Mouse (Mus musculus) kidney, postnatal 4 days (tissue): ENCODE measurements around the gene Iqgap3.

Experiments
- DNase-seq, 2 experiments: peaks; one replicate each; pipeline ENCODE4 v3.0.0; 2021; ENCODE audit warnings: mixed read lengths in 2 of 2

The Iqgap3 gene

GRCm38 (mm10) chr3:88081345-88082223, at the start of gene Iqgap3:
Gene Iqgap3, plus strand, starts transcription at chr3:88081971.
- DNase-seq = peak; percentile 92 to 94

DNA sequence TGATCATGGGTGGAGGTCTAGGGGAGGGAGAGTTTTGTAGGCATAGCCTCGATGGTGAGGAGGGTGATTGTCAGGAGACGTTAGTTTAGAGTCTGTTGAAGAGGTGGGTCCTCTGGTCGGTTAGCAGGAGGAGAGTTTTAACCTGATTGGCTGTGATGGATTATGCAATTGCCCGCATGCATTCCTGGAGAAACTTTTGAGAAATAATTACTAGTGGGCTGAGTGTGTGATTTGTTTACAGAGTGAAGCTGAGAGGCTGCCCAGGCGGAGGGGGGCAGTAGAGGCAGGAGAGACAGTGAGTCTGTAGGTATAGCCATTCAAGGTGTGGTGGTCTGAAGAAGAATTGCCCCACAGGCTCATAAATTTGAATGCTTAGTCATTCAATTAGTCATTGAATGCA, 48.3 kb upstream of the Iqgap3 start:
- no peak for DNase-seq

DNA sequence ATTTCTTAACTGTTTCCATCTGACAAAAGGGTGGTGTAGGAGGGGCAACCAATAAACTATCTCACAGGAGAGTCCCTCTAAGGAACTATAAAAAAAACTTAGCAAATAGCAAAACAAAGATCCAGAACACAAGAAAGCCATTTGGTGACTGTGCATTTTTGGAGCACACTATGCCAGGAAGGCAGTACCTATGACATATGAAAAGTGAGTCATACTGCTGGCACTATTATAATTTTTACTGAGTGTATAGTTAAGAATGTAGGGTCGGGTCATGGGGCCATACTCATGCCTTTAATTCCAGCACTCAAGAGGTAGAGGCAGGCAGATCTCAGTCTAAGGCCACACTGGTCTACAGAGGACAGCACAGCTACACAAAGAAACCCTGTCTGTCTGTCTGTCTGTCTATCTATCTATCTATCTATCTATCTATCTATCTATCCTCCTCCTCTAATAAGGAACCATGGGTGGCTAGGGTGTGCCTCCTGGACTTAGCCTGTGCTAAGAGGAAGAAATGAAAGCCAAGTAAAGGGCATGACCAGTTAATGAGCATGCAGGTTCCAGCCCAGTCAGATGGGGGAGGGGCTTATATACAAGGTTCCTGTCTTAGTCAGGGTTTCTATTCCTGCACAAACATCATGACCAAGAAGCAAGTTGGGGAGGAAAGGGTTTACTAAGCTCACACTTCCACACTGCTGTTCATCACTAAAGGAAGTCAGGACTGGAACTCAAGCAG, 46.0 kb upstream of the Iqgap3 start:
- DNase-seq = no peak

- peak; percentile 85 to 91 for DNase-seq
Measured at GRCm38 (mm10) chr3:88042661-88043421, 38.9 kb upstream of the Iqgap3 start, which contains the start of gene Gpatch4. Gene Gpatch4, plus strand, starts transcription at chr3:88043108.

- DNase-seq = no peak
Measured at GRCm38 (mm10) chr3:88049532-88049931, 32.2 kb upstream of the Iqgap3 start.

- DNase-seq = no peak
Measured at GRCm38 (mm10) chr3:88057030-88057429, 24.7 kb upstream of the Iqgap3 start.

DNA sequence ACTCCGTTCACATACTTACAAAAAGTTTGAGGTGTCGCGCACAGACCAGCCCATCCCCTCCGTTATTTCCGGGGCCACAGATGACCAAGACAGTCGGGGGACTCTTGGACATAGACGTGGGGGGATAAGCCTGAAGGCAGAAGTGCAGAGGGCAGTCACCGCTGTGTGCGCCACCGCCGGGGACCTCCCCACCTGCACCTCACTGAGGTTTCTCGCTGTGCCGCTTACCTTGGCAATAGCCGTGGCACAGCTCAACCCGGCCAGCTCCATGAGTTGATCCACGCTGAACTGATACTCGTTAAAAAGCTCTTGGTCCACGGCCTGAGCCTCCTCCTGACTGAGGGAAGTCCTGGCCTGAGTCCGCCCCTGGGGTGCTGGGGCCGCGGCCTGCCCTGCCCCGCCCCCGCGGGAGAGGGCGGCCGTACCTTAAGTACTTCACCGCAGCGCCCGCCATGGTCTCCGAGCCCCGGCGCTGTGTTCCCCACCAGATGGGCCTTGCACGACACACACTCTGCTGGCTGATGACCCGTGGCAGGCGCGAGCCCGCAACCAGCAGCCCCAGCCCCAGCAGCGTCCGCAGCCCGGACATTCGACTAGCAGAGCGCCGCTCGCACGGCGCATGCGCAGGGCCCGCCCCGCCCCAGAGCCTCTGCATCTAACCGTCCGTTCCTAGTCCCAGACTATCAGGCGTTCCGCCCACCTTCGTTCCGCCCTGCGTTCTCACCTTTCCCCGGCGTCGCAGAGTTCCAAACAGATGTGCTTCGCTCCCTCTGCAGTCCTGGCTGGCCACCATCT, 23.7 kb upstream of the Iqgap3 start, which contains the start of gene Naxe:
Gene Naxe, minus strand, starts transcription at position 594 of the 795 bp plus-strand sequence.
- DNase-seq = peak; percentile 88 to 93

- DNase-seq = no peak
Measured at GRCm38 (mm10) chr3:88068386-88068785, 13.4 kb upstream of the Iqgap3 start.

DNA sequence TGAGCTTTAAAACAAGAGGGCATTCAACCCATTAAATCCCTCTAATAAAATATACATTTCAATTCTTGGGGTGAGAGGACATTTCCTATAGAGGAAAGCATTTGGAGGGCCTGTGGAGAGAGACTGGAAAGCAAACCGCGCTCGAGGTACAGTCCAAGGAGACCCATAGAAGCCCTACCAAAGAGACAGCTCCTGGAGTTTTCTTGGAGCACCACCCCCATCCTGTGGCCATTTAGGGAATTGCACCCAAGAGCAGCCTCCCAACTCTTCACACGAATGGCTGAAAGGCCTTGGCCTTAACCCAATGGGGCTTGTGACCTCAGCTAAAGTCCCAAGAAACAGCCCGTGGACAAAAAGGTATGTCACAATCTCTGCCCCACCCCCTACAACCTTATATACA, 10.0 kb upstream of the Iqgap3 start:
- DNase-seq = peak; percentile 89 to 91

- DNase-seq = no peak
Measured at GRCm38 (mm10) chr3:88073631-88074030, 8.1 kb upstream of the Iqgap3 start.

GRCm38 (mm10) chr3:88074351-88074750, 7.4 kb upstream of the Iqgap3 start:
- DNase-seq = no peak

GRCm38 (mm10) chr3:88074766-88075165, 7.0 kb upstream of the Iqgap3 start:
- DNase-seq = no peak

DNA sequence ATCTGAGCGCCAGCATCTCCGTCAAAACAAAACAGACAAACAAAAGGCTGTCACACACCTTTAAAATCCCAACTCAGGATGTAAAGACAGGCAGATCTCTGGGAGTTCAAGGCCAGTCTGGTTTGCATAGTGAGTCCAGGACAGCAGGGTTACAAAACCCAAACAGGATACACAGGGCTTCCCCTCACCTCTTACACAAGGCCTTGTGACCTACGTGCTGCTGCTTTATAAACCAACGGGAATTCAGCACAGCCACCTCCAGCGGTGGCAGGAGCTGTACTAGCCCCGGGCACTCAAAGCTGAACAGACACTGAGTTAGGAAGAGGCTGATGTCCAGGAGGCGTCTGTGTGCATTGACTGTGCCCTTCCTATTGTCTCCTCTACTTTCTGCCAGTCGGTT, 4.3 kb upstream of the Iqgap3 start:
- no peak for DNase-seq

GRCm38 (mm10) chr3:88078204-88078603, 3.6 kb upstream of the Iqgap3 start, which contains the start of gene Ttc24:
Gene Ttc24, minus strand, starts transcription at chr3:88078304.
- DNase-seq = no peak

DNA sequence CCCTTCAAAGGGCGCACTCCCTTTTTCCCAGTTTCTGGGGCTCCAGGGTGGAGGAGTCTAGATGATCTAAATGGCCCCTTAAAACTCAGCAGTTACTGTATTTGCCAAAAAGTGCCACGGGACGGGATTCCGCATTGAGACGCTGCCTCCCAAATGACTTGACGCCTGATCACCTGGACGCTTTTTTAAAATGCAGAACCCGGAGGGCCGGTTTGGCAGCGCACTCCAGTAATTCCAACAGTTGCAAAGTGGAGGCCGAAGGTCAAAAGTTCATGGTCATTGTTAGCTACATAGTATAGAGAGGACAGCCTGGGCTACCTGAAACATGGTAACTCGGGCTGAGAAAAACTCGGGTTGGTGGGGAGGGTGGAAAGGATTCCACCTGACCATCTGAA, 450 bp downstream of the Iqgap3 start:
- DNase-seq = no peak

- DNase-seq = no peak
Measured at GRCm38 (mm10) chr3:88082663-88083062, 892 bp downstream of the Iqgap3 start.

DNA sequence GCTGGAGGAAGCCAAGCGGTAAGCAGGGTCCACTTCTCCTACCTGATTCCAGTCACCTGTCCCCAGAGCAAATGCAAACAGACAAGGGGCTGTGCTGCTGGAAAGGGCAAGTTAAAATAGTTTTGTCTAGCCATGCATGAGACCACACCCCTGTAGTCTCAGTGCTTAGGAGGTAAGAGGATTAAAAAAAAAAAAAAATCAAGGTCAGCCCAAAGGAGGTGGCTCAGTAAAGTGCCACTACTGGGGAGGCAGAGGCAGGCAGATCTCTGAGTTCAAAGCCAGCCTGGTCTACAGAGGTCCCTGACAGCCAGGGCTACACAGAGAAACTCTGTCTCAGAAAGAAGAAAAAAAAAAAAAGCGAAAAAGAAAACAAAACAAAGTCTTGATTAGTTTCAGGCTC, 2.2 kb downstream of the Iqgap3 start:
- DNase-seq = no peak

DNA sequence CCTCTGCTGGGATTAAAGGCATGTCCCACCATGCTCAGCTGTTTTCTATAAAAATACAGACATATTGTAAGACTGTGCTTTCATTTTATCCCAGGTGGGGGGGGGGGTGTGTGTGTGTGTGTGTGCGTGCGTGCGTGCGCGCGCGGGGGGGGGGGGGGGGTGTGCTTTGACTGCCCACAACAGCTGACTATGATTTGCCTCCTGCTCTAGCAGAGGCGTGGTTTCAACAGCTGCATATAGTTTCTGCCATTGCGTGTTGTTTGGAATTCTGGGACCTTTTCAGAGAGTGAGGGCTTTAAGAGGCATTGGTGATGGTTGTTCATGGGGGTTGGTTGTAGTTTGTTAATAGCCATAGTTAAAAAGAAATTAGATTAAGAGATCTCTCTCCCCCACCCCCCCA, 3.7 kb downstream of the Iqgap3 start:
- DNase-seq = no peak

- peak; percentile 26 to 35 for DNase-seq
Measured at GRCm38 (mm10) chr3:88087688-88088087, 5.9 kb downstream of the Iqgap3 start.

GRCm38 (mm10) chr3:88090106-88090505, 8.3 kb downstream of the Iqgap3 start:
- no peak for DNase-seq

DNA sequence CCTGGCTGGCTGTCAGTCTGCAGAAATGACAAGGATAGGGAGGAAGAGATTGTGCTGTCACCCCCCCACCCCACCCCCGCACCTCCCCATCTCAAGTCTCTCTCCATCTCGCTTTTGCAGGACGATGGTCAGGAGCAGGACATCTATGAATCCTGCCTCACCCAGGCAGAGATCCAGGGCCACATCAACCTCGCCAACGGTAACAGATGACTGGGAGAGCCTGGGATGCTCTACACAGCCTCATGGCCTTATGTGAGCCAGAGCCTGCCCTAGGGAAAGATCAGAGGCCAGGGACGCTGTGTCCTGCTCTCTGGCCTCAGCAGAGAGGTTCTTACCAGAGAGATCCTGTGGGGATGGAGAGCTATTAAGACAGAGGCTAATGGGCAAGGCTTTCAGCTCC, 8.8 kb downstream of the Iqgap3 start:
- DNase-seq = no peak

GRCm38 (mm10) chr3:88094126-88094525, 12.4 kb downstream of the Iqgap3 start:
- DNase-seq = no peak
